Mouse (Mus musculus): ENCODE results near the gene Hopx.

The Hopx gene

GRCm38 (mm10) chr5:77075951-77076350, 39.0 kb downstream of the Hopx start:
- DNase-seq (ENCODE audit: extremely low read depth, low read depth, low spot score) = no peak

DNA sequence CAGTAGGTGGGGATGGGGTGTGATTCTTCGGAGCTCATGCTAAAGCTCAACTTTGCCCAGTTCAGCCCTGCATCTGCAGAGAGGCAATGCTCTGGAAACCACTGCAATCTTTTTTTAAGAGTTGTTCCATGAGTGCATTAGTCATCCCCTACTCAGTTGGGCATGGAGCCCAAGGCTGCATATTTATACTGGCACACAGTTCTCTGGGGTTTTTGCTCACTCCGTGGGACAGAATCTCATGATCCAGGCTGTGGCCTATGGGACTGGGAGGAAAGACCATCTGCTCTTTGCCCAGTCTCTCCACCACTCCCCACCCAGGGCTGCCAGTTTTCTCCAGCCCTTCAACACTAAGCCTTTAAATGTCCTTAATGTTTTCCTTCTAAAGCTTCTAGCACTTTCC, 40.0 kb downstream of the Hopx start:
- DNase-seq (ENCODE audit: extremely low read depth, low read depth, low spot score) = no peak

GRCm38 (mm10) chr5:77073794-77074193, 41.1 kb downstream of the Hopx start:
- no peak for DNase-seq (ENCODE audit: extremely low read depth, low read depth, low spot score)

- DNase-seq (ENCODE audit: extremely low read depth, low read depth, low spot score) = no peak
Observed at GRCm38 (mm10) chr5:77071626-77072025, 43.3 kb downstream of the Hopx start.

DNA sequence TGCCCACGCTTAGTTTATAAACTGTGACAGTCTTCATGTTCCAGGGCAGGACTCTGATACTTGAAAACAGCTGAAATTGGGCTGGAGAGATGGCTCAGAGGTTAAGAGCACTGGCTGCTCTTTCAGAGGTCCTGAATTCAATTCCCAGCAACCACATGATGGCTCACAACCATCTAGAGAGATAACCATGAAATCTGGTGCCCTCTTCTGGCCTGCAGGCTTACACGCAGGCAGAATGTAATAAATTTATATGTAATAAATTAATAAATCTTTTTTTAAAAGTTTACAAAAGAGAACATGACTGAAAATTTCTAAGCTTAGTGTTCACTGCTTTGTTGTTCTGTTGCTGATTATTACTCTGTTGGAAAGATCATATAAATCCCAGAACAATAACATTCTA, 43.9 kb downstream of the Hopx start:
- DNase-seq (ENCODE audit: extremely low read depth, low read depth, low spot score) = no peak

GRCm38 (mm10) chr5:77067321-77067720, 47.6 kb downstream of the Hopx start:
- no peak for DNase-seq (ENCODE audit: extremely low read depth, low read depth, low spot score)

DNA sequence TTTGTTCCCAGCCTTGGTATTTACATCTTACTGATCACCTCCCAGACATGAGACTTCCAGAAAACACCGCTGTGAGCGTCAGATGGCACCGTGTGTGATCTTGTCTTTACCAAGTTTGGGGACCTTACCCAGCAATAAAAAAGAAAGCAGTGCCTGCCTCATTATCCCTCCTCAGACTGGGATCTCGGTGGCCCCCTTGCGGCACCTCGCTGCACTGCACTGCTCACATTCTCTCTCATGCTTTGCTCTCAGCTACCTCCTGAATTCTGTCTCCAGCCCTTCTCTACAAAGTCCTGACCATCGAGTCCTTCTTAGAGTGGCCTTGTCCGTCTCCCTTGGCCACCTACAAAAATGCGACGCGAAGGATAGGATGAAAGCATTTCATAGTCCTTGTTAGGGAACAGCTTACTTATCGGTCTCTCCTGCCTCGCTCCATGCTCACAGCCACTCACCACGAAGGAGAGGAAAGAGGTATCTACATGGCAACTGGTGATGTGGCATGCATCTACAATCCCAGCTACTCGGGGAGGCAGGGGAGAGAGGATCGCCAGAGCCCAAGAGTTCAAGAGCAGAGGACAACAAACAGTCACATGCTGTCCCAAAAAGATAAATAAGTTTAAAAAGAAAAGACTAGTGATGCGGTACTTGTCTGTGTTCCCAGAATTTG, 53.4 kb downstream of the Hopx start:
- no peak for DNase-seq (ENCODE audit: extremely low read depth, low read depth, low spot score)

GRCm38 (mm10) chr5:77060363-77060762, 54.6 kb downstream of the Hopx start:
- no peak for DNase-seq (ENCODE audit: extremely low read depth, low read depth, low spot score)

DNA sequence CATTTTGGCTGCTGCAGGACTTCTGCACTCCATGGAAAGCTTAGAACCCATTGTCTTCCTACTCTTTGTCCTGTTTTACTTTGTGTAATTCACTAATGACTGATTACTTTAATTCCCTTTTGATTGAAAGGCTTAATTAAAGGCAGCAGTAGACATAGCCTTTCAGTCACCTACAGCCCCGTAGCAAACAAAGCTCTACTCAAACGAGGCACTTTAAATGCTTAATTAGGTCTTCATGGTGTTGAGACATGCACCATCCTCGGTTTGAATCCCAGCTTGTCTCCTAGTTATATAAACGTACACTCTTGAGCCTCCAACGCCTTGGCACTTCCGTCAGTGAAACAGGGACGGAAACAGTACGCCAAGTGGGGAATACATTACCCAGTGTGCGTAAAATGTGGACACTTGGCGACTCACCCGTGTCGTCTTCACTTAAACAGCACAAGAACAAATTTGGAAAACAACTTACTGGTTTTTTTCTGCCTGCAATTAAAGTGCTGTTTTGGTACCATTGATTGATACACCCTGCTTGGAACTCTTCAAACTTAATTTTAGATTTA, 58.0 kb downstream of the Hopx start:
- no peak for DNase-seq (ENCODE audit: extremely low read depth, low read depth, low spot score)

DNA sequence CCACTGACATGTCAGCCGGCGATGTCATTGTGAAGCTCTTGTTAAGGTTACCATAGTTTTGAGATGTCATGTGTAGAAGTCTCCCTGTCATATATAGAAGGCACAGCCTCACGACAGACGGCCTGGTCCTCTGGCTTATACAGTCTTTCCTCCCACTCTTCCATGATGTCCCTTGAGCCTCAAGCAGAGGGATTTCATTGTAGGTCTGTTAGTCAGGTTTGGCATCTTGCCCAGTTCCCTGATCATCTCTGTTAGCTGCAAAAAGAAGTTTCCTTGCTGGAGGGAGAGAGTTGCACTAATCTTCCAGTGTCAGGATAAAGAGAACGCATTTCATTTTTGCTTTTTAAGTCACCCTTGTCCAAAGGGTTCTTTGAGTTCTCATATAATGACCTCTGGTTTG, 62.3 kb downstream of the Hopx start:
- DNase-seq (ENCODE audit: extremely low read depth, low read depth, low spot score) = no peak

DNA sequence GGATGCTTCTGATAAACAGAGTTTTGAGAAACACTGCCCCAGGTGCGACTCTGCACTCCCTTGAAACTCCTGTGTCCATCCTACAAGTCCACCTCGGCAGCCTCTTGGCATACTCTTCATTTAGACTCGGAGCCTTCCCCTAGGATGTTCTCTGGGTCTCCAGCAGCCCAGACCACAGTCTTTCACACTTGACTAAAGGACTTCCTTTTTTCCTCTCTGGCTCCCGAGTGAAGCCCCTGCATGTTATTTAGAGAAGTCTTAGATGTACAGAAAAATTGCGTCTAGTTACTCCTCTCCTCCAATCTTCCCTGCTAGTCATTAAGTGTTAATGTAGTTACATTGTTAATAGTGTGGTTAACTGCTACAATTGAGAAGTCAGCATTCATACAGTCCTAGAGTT, 70.6 kb downstream of the Hopx start:
- no peak for DNase-seq (ENCODE audit: extremely low read depth, low read depth, low spot score)

DNA sequence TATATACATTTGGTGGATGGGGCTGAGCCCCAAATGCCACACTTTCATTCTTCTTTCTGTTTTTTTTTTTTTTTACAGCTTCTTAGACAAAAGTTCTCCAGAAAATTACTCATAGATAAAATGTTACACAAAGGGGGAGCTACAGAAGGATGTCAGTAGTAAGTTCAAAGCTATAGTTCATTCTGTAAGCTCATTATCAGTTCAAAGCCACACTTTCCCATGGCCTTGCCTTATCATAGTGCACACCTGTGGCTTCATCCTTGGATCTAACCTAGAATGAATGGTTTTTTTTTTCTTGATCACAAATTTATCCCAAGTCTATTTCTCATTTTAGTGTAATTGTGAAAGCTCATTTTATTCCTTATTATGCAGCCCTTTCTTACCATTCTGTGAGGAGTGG, 75.5 kb downstream of the Hopx start:
- DNase-seq (ENCODE audit: extremely low read depth, low read depth, low spot score) = no peak

GRCm38 (mm10) chr5:77038451-77038850, 76.5 kb downstream of the Hopx start:
- DNase-seq (ENCODE audit: extremely low read depth, low read depth, low spot score) = no peak
